Mouse (Mus musculus) ES-E14 (cell line): ENCODE data around the gene Prrc2a.

Experiments
- HCFC1 ChIP-seq: IDR thresholded peaks from 2 replicates; pipeline ENCODE4 v1.6.1; 2012; ENCODE audit warnings: low read length, inconsistent platforms, borderline replicate concordance; ENCODE audit not compliant: insufficient read depth
- ZNF384 ChIP-seq: IDR thresholded peaks from 2 replicates; pipeline ENCODE4 v1.6.1; 2012; ENCODE audit warnings: low read depth, low read length, inconsistent platforms

DNA sequence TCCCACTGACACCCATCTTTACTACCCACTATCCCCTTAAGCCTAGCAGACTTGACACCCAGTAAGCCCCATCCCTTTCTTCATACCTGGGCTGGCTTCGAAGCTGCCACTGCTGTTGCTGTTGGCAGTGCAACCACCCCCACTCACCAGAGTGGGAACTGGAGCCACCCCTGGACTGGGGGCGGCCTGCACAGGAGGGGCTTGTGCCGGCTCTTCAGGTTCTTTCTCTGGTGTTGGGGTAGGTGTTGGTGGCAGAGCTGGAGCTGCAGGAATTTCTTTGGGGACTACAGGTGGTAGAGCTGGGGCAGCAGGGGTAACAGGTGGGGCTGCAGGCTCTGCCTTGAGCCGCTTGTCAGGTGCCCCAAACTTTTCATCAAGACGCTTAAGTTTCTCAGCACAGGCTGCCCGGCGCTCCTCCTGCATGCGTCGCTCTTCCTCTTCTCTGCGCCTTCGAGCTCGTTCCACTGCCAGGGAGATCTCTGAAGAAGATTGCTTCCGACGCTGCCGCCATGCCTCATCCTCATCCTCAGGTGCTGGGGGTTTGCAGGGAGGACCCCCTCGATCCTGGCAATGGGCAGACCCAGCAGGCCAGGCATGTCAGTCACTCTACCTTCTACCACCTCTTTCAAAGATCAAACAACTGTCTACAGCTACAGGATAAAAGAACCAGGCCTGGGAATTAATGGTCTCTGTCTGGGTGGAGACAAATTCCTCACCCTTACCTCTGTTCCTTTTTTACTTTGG lies 5.7 kb downstream of the Prrc2a start:
- TF ChIP-seq ZNF384 (no peak), HCFC1 (no peak)
